Mouse (Mus musculus) adipose tissue, adult 10 weeks (tissue): ENCODE measurements around the gene Srsf4. TPM values are rescaled to one million over a fixed set of nuclear protein-coding genes. Genes with fewer than 3 reads are reported as not detected.

Experiments
- polyA plus RNA-seq: library from polyadenylated mRNA; stranded (reverse); fragments of 350-450 nt; fragmentation: Illumina TruSeq; extraction: RNeasy Lipid Tissue Mini Kit (QIAGEN cat#74804); gene quantifications from one replicate; pipeline ENCODE4 v1.2.3, GENCODE M21; 2014; ENCODE audit warnings: low read depth, low replicate concordance

Srsf4 gene
- polyA plus RNA-seq: 46.4 TPM

DNA sequence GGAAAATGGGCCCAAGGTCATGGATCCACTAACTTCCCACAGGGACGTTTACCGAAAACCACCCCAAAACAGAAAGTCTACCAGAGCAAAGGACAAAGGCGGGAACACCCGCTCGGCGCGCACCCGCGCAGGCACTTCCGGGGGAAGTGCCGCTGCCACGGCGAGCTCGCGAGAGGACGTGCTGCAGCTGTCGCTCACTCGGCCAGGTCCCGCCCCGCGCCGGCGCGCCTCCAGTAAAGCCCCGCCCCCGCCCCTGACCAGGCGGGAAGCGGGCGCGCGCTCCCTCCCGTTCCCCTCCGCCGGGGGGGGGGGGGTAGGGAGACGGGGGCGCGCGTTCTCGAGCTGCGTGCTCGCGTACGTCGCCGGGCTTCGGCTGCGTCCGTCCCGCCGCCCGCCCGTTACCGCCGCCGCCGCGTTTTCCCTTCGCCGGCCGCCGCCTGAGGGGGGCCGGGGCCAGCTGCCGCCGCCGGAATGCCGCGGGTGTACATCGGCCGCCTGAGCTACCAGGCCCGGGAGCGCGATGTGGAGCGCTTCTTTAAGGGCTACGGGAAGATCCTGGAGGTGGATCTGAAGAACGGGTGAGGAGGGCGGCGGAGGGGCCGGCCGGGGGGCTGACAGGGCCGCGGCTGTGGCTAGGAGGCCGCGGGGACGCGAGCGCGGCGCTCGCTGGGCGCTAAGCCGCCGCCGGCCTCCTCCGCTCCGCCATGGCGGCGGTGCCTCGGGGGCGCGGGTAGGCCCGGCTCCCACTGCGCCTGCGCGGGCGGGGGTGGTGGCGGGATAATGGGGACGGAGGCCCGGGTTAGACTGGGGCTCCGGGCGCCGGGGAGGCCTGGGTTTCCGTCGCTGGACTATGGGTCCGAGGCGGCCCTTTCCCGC, at the start of gene Srsf4:
Gene Srsf4, plus strand, starts transcription at position 325 of the 876 bp plus-strand sequence.

DNA sequence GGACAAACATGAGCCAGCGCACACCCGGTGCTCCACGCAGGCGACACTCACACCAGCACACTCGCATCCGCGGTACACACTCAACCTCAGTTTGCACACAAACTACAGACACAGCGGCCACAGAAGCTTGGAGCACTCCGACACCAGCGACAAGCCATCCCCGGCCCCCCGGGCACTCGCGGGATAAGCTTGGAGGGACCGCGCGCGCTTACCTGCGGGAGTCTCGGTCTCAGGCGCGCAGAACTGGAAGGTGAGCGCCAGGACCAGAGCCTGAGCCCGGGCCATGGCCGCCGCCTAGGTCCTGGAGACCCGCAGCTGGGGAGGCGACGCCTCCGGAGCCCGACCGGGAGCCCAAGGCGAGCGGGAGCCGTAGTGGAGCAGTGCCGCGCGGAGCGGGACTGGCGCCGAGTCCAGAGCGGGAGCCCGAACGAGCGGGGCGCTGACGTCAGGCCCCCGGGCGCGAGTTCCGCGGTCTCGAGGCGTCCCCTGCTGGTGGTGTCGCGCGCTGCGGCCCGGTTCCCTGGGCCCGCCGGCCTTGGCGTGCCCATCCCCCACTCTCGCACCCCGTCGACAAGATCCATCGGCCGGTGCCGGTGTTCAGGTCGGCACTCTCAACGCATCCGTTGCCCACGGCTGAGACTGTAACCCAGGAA, 35.4 kb upstream of the Srsf4 start, which contains the start of gene Ptpru:
Gene Ptpru, minus strand, starts transcription at position 417 of the 653 bp plus-strand sequence.

DNA sequence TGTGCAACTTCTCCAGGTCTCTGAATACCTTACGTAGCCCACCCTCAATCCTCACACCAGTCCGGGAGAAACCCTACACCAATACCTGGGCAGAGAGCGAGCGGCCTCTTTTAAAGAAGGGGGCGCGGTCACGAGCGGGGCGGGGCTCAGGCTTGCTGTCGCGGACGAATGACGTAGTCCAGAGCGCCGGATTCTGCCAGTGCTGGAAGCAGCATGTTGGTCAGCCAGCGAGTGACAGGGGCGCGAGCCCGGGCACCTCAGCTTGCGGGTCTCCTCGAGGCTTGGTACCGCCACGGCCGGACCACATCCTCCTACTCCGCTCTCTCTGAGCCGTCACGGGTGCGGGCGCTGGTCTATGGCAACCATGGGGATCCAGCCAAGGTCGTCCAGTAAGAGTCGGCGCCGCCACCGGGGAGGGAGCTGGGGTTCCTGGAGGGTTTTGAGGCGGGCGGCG, 30.1 kb upstream of the Srsf4 start, which contains the start of gene Mecr:
Gene Mecr, plus strand, starts transcription at position 181 of the 454 bp plus-strand sequence.

DNA sequence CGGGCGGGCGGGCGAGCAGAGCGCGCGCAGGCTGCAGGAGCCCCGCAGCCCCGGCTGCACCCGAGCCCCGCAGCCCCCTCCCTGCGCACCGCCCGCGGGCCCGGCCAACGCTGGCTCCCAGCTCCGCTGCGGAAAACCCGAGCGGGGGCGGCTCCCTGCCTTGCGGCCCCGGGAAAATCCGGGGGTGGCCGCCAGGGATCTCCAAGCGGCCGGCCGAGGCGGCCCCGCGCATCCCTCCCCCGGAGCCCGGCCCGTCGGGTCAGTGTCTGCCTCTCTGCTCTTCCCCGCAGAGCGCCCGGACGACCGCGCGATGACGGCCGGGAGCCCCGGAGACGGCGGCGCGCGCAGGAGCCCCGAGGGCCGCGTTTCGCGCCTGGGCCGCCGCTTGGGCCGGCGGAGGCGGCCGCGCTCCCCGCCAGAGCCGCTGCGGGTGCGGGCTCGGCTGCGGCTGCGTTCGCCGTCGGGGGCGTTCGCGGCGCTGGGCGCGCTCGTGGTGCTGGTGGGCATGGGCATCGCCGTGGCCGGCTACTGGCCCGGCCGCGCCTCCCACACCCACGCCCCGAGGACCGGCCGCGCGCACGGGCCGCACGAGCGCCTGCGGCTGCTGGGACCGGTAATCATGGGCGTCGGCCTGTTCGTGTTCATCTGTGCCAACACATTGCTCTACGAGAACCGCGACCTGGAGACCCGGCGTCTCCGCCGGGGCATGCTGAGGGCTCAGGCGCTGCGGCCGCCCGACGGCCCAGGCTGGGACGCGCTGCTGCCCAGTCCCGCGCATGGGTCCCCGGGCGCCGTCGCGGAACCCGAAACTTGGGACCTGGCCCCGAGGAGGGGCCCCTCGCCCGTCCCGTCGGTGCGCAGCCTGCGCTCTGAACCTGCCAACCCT, 48.3 kb downstream of the Srsf4 start, which contains the start of gene Tmem200b:
Gene Tmem200b, plus strand, starts transcription at position 311 of the 886 bp plus-strand sequence.

Other genes starting within 250 kb of the Srsf4 start
- gene Ptpru, start 35.3 kb upstream of the Srsf4 start, polyA plus RNA-seq: 9.9 TPM
- gene Mecr, start 30.1 kb upstream of the Srsf4 start, polyA plus RNA-seq: 43.3 TPM
- 5.1 TPM for gene Tmem200b, start 48.2 kb downstream of the Srsf4 start, polyA plus RNA-seq
- 0.42 TPM for gene Gm10300, start 201.1 kb downstream of the Srsf4 start, polyA plus RNA-seq
- gene Epb41, start 201.7 kb downstream of the Srsf4 start, polyA plus RNA-seq: 33.6 TPM